Mouse (Mus musculus) T-cell, adult 2 months (primary cell): ENCODE data around the gene Chadl.

Source experiments
- DNase-seq: peaks from one replicate; pipeline ENCODE4 v3.0.0; 2022; ENCODE audit warnings: low spot score

Chadl gene

DNA sequence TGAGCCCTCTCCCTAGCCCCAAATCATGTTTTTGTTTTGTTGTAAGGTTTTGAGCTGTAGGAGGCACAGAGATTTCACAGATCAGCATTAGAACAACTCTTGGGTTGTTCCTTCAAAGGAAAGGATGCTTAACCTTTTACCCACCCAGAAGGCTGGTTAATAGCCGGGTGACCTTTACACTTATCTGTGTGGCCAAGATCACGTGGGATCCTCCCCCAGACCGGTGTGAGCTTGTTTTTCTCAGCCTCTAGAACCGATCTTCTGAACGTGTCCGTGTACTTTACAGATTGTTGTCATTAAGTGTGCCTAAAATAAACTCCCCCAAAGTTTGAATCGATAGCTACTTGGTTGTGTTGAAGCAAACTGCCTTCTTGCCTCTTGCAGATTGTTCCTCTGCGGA, 3.5 kb upstream of the Chadl start:
- no peak for DNase-seq

GRCm38 (mm10) chr15:81700161-81700560, 3.1 kb upstream of the Chadl start:
- no peak for DNase-seq

- no peak for DNase-seq
These were observed 1.4 kb upstream of the Chadl start for GRCm38 (mm10) chr15:81698532-81698931.

DNA sequence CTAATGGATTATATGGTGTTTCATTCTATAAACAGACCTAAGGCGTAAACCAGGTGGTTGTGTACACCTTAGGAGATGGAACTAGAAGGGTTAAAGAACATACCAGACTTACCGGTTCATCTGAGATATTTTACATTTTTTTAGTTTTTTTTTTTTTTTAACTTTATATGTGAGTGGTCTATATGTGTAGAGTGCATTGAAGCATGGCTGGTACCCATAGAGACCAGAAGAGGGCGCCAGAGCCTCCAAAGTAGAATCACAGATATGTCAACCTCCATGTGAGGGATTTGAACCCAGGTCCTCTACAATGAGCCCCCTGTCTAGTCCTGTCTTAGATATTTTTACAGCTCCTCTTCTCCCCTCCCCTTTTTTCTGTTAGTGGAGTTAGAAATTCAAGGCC, 760 bp upstream of the Chadl start:
- DNase-seq = peak; percentile 30

GRCm38 (mm10) chr15:81694891-81695290, 2.2 kb downstream of the Chadl start:
- DNase-seq = no peak

GRCm38 (mm10) chr15:81693967-81694881, 2.9 kb downstream of the Chadl start:
- DNase-seq = peak; percentile 58

DNA sequence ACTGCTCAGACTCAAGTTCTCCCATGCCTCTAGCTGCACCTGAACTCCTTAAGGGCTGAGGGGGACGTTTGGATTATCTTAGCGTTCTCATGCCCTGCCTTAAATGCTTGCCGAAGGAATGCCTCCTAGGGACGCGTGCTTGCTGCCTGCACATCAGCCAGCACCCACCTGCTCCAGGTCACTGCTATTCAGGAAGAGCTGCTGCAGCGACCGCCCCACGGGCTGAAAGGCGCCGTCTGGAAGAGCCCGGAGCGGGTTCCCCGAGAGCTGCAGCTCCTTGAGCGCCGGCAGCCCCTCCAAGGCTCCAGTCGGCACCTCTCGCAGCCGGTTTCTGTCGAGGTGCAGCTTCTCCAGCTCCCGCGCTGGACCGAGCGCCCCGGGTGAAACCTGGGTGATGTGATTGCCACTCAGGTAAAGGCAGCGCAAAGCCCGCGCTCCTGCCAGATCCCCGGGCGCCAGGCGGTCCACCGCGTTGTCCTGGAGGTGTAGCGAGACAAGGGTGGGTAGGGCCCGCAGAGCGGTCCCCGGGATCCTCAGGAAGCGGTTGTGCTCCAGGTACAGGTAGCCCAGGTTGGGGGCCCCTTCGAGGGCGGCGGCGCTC, 3.6 kb downstream of the Chadl start:
- no peak for DNase-seq

DNA sequence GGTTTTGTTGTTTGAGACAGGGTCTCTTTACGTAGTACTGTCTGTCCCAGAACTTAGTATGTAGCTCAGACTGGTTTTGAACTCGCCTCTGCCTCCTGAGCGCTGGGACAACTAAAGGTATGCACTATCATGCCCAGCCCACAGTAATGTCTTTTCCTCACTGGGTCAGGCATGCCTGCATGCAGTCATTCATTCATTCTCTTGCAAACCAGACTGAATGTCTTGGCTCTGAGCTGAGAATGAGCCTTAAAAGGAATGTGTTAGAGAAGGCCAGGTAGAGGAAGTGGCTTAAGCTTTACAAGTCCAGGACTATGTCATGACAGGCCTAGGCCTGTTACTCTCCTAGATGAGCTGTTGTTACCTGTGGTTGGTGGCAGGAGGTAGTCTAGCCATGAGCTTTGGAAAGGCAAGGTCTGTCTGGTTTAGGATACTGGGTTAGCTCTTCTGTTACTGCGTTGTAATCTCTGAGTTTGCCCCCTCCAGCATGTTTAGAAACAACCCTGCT, 16.7 kb downstream of the Chadl start:
- no peak for DNase-seq

DNA sequence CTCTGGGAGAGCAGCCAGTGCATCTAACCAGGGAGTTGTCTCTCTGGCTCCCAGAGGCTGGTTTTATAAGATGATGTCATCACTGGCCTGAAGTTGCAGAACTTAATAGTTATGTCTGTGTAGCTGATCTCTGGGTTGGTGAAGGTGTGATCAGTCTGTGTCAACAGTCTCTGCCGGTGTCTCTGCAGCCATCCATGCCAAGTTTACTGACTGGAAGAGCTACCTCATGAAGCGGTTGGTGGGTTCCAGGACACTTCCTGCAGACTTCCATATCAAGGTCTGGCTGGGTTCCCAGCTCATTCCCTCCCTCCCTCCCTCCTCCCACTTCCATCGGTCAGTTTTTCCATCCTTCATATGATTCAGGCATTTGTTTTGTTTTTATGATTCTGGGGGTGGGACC, 20.4 kb downstream of the Chadl start:
- no peak for DNase-seq

- no peak for DNase-seq
These were observed 26.9 kb downstream of the Chadl start for GRCm38 (mm10) chr15:81670231-81670640.

DNA sequence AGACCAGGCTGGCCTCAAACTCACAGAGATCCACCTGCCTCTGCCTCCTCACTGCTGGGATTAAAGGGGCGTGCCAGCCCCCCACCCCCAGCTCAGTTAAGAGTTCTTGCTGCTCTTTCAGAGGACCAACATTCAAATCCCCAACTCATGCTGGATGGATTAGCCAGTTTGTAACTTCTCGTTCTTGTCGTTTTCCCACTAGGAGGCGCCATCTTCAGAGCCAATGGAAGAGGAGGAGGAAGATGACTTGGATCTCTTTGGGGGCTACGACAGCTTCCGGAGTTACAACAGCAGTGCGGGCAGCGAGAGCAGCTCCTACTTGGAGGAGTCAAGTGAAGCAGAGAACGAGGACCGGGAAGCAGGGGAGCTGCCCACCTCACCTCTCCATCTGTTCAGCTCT, 30.1 kb downstream of the Chadl start:
- no peak for DNase-seq

DNA sequence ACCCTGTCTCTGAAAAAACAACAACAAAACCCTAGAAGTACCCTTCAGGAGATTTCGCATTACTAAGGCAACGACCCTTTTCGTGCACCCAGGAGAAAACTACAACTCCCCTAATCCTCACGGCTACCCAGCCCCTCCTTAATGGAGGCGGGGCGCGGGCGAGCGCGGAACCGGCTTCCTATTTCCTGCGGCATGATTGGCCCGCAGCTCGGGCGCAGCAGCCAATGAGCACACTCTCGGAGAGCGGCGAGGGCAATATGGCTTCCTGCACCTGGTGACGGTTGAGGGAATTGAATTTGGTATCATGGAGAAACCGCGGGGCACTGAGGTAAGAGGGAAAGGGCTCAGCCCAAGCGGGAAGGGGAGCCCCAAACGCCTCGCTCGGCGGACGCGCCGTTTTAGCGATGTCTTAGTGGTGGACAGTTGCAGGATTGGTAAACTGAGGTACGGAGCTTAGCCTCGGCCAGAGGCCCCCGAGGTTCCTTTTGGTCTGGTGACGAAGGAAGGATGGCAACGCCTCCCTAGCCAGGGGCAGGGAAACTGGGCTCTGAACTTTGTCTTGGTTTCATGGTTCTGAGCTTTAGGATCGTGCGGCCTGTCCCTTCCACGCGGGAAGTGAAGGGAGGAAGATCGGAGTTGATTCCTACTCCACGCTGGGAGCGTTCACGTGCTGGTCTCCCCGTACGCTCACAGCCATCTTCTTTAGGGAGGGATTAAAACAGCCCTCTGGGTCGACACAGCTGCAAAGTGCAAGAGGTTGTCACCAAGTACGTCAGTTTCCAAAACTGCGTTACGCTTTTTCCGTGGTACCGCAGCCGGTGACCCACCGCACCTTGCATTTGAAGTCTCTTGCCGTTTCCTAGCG, 33.2 kb downstream of the Chadl start, which contains the start of gene L3mbtl2:
TSS of gene L3mbtl2 (plus strand) at position 193 of the 865 bp plus-strand sequence.
- DNase-seq = peak; percentile 90

DNA sequence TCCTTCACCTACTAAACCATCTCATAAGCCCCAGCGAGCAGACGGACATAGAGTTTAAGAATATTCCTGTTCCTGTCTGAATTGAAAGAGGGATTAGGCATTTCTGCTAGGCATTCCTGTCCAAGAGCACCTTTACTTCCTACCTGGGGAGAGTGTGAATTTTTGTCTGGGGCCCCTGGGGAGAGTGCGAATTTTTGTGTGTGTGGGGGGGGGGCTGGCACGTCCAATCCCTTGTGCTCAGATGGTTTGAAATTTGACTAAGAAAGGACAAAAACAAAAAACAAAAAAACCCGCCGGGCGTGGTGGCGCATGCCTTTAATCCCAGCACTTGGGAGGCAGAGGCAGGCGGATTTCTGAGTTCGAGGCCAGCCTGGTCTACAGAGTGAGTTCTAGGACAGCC, 33.8 kb downstream of the Chadl start:
- DNase-seq = no peak

- no peak for DNase-seq
These were observed 35.4 kb downstream of the Chadl start for GRCm38 (mm10) chr15:81661701-81662100.

GRCm38 (mm10) chr15:81650636-81651035, 46.5 kb downstream of the Chadl start:
- no peak for DNase-seq

DNA sequence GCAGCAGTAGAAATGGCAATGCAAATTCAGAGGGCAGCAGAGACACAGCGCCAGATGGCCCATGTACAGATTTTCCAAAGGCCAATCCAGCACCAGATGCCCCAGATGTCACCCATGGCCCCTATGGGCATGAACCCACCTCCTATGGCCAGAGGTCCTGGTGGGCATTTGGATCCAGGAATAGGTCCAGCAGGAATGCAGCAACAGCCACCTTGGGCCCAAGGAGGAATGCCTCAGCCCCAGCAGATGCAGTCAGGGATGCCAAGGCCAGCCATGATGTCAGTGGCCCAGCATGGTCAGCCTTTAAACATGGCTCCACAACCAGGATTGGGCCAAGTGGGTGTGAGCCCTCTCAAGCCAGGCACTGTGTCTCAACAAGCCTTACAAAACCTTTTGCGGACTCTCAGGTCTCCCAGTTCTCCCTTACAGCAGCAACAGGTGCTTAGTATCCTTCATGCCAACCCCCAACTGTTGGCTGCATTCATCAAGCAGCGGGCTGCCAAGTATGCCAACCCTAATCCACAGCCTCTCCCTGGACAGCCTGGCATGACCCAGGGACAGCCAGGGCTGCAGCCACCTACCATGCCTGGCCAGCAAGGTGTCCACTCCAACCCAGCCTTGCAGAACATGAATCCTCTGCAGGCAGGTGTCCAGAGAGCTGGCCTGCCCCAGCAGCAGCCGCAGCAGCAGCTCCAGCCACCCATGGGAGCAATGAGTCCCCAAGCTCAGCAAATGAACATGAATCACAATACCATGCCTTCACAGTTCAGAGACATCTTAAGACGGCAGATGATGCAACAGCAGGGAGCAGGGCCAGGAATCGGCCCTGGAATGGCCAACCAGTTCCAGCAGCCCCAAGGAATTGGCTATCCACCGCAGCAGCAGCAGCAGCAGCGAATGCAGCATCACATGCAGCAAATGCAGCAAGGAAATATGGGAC, 47.3 kb downstream of the Chadl start:
- DNase-seq = no peak
